Mouse (Mus musculus) megakaryocyte, embryonic 14.5 days (primary cell): ENCODE measurements at regions not wholly inside any gene's neighbourhood (a gene's known extent, or its start where the extent isn't known, plus 50 kb on each side); places are given as distances from the start of the nearest gene placed in this dataset.

Experiments used
- FLI1 ChIP-seq: IDR thresholded peaks from 2 replicates; pipeline ENCODE4 v1.6.1; 2012; ENCODE audit warnings: low read length, inconsistent platforms, mixed read lengths
- GATA1 ChIP-seq: IDR thresholded peaks from 3 replicates; pipeline ENCODE4 v1.6.1; 2012; ENCODE audit warnings: mixed read lengths, low read length, inconsistent platforms, borderline replicate concordance

GRCm38 (mm10) chr8:78944367-78944766, 83.9 kb upstream of the Zfp827 start:
- TF ChIP-seq FLI1, result no peak
- no peak for TF ChIP-seq GATA1
